Mouse (Mus musculus) activated CD4-positive, CD25-positive, alpha-beta regulatory T cell, adult 4 months (primary cell): ENCODE results near the gene Tshz2. TPM values are rescaled to one million over a fixed set of nuclear protein-coding genes. Genes with fewer than 3 reads are reported as not detected.
A peak's percentile ranks its signal among the peaks of the same experiment; 100 is the strongest.

ENCODE experiments used
- ATAC-seq: one replicate; pipeline ENCODE4 v1.8.0; 2017
- polyA plus RNA-seq, 2 experiments: library from polyadenylated mRNA; unstranded; fragments of 100-300 nt; shearing (Covaris generic); gene quantifications; one replicate each; pipeline ENCODE4 v1.2.1; 2017

The Tshz2 gene
- polyA plus RNA-seq, 2 experiments from 2014 or later: 0.28 to 0.37 TPM

GRCm38 (mm10) chr2:170054943-170055342 is 422.1 kb downstream of the Tshz2 start:
- ATAC-seq: no peak

- peak; percentile 49 for ATAC-seq
Observed at GRCm38 (mm10) chr2:170055413-170055812, 422.6 kb downstream of the Tshz2 start.

GRCm38 (mm10) chr2:170058774-170059173 is 426.0 kb downstream of the Tshz2 start:
- no peak for ATAC-seq

GRCm38 (mm10) chr2:170060066-170060465 is 427.3 kb downstream of the Tshz2 start:
- ATAC-seq: no peak

- ATAC-seq: no peak
Observed at GRCm38 (mm10) chr2:170062378-170062777, 429.6 kb downstream of the Tshz2 start.

GRCm38 (mm10) chr2:170069976-170070375 is 437.2 kb downstream of the Tshz2 start:
- no peak for ATAC-seq

GRCm38 (mm10) chr2:170070641-170071241 is 437.9 kb downstream of the Tshz2 start:
- no peak for ATAC-seq

GRCm38 (mm10) chr2:170076941-170077490 is 444.2 kb downstream of the Tshz2 start:
- ATAC-seq: no peak

- no peak for ATAC-seq
Observed at GRCm38 (mm10) chr2:170078041-170078440, 445.2 kb downstream of the Tshz2 start.

GRCm38 (mm10) chr2:170078442-170079017 is 445.7 kb downstream of the Tshz2 start:
- ATAC-seq: no peak

GRCm38 (mm10) chr2:170091563-170092443 is 459.0 kb downstream of the Tshz2 start:
- no peak for ATAC-seq

GRCm38 (mm10) chr2:170094220-170094619 is 461.4 kb downstream of the Tshz2 start:
- no peak for ATAC-seq

GRCm38 (mm10) chr2:170094871-170095270 is 462.1 kb downstream of the Tshz2 start:
- ATAC-seq: no peak

GRCm38 (mm10) chr2:170101132-170101531 is 468.3 kb downstream of the Tshz2 start:
- peak; percentile 64 for ATAC-seq

- ATAC-seq: no peak
Observed at GRCm38 (mm10) chr2:170101932-170102331, 469.1 kb downstream of the Tshz2 start.

GRCm38 (mm10) chr2:170103341-170103740 is 470.5 kb downstream of the Tshz2 start:
- ATAC-seq: no peak

- ATAC-seq: peak; percentile 56
Observed at GRCm38 (mm10) chr2:170103852-170104251, 471.0 kb downstream of the Tshz2 start.

- ATAC-seq: peak; percentile 67
Observed at GRCm38 (mm10) chr2:170104396-170104795, 471.6 kb downstream of the Tshz2 start.

GRCm38 (mm10) chr2:170106000-170106399 is 473.2 kb downstream of the Tshz2 start:
- ATAC-seq: no peak

- ATAC-seq: no peak
Observed at GRCm38 (mm10) chr2:170107791-170108190, 475.0 kb downstream of the Tshz2 start.

- no peak for ATAC-seq
Observed at GRCm38 (mm10) chr2:170109528-170109927, 476.7 kb downstream of the Tshz2 start.

GRCm38 (mm10) chr2:170110306-170110705 is 477.5 kb downstream of the Tshz2 start:
- ATAC-seq: no peak

GRCm38 (mm10) chr2:170116704-170117281 is 484.0 kb downstream of the Tshz2 start:
- peak; percentile 88 for ATAC-seq
